Mouse (Mus musculus): ENCODE measurements around the gene Dpp9. TPM values are rescaled to one million over a fixed set of nuclear protein-coding genes. Genes with fewer than 3 reads are reported as not detected.

The Dpp9 gene
- total and polyA plus RNA-seq, 3 experiments, result 13.5 to 37.9 (median 23.0) TPM

DNA sequence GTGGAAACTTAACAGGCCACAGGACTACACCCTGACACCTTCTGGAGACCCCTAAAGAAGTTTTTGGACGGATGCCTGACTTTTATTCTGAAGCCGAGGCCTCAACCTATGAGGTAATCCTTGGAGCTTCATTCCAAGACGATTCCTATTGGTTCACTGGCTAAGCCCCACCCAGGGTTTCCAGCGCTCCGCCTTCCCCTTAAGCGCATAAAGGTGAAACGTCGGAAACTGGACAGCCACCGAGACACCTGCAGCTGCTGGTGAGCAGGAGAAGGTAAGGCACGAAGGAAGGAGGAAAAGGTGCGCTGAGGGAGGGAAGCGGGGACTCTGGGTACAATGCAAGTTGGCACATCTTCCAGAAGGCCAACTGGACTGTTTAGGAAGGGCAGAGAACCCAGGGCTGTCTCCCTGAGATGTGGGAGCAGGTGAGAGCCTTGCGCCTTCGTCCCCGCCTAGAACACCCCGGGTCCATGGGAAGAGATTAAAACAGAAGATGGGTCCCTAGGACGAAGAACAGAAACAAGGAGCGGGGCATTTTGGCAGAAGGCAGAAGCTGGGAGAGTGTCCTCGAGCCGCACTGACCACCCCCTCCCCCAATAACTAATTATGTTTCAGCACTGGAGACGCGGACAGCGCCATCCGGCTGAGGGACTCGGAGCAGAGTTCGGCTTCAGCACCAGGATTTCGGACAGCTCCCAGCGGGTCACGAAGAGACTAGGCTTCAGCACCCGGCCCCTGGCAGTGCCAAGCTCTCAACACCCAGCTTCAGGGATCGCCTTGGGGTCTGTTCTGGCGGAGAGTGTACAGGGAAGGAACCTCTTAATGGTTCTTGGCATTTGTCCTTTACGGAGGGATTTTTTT is 23.1 kb upstream of the Dpp9 start:
- dilution Hi-C loops (cut with MboI; ENCODE audit: extremely low pct_ligation_motif_present, extremely low pct_unique_long_range_greater_than_20kb, low sequenced_read_pairs) (no loop called here), in situ Hi-C loops (cut with MboI; ENCODE audit: low pct_ligation_motif_present, low pct_unique_long_range_greater_than_20kb, low sequenced_read_pairs) (no loop called here)
- H3K27me3 ChIP-seq (replicated peaks), result peaks cover 69% of the 10 kb centered on the region
- TF ChIP-seq MXI1 (IDR thresholded peaks at IDR 0.05; ENCODE audit: low read depth, low read length) (peak; percentile 98), SIN3A (IDR thresholded peaks at IDR 0.05; ENCODE audit: low read length) (peak; percentile 100), TBP (conservative IDR thresholded peaks at IDR 0.05; ENCODE audit: low read depth, low read length) (no peak)
- H3K9me3 ChIP-seq (replicated peaks; ENCODE audit: low read length), result no peaks in the 10 kb centered on the region
- DNase-seq (ENCODE audit: extremely low read depth), result peak; percentile 79
- no peak overlapping the region for H3K4me3 ChIP-seq (replicated peaks in 1 of 3; ENCODE audit: low read depth in 2 of 3, low read length in 2 of 3, poor library complexity in 1 of 3)
- H3K4me2 ChIP-seq (ENCODE audit: insufficient read depth, low read depth, poor library complexity, severe bottlenecking), result no peak overlapping the region
- no peak overlapping the region for H3K9ac ChIP-seq (ENCODE audit: insufficient read depth, low read depth)
- H3K36me3 ChIP-seq (replicated peaks in 1 of 2; ENCODE audit: control insufficient read depth in 1 of 2, insufficient read depth in 1 of 2, low read length in 1 of 2), result no peaks in the 10 kb centered on the region
- no peaks in the 10 kb centered on the region for H3K79me2 ChIP-seq (replicated peaks; ENCODE audit: control insufficient read depth, extremely low read depth, insufficient read depth, poor library complexity, severe bottlenecking)
- peaks cover under 1 to 3% of the 10 kb centered on the region in 2 experiments; a peak in 3 of 4 replicates for H3K4me1 ChIP-seq (ENCODE audit: control insufficient read depth in 1 of 2, insufficient read depth in 2 of 2)
- no peak overlapping the region for H3K27ac ChIP-seq (ENCODE audit: insufficient read depth, low read depth)

DNA sequence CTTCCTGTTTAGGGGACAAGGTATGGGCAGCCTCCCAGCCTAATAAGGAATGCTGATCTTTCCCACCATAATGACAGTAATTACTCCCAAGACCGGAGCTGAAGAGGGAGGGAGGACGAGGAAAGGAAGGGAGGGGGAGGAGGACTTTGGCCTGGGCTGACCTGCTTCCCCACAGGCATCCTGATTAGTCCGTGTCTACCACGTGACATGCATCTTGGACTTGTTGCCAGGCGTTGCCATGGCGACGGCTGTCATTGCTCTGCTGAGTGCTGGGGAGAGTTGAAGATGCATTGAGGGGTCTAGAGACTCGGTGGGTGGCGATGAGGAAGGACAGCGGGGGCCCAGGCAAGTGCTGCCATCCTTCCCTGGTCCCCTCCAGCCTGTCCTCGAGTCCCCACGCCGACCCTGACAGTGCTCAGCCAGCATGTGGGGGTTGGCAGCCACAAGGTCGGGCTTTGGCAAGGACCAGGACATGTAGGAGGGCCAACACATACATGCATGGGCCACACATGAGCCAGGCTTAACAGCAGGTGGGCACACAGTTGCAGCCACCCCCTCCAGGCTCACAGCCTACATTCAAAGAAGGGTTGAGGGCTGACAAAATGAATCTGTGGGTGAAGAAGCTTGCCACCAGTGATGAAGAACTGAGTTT is 15.2 kb upstream of the Dpp9 start:
- no peak overlapping the region for H3K4me3 ChIP-seq (replicated peaks in 1 of 3; ENCODE audit: low read depth in 2 of 3, low read length in 2 of 3, poor library complexity in 1 of 3)
- DNase-seq (ENCODE audit: extremely low read depth), result no peak
- peak overlapping the region; percentile 45; the same call in 1 of the 2 replicates for H3K4me2 ChIP-seq (ENCODE audit: insufficient read depth, low read depth, poor library complexity, severe bottlenecking)
- H3K9ac ChIP-seq (ENCODE audit: insufficient read depth, low read depth), result no peak overlapping the region
- H3K79me2 ChIP-seq (replicated peaks; ENCODE audit: control insufficient read depth, extremely low read depth, insufficient read depth, poor library complexity, severe bottlenecking), result no peaks in the 10 kb centered on the region
- in situ Hi-C loops (cut with MboI; ENCODE audit: low pct_ligation_motif_present, low pct_unique_long_range_greater_than_20kb, low sequenced_read_pairs), result no loop called here
- H3K27ac ChIP-seq (ENCODE audit: insufficient read depth, low read depth), result no peak overlapping the region
- peaks cover 6 to 11% of the 10 kb centered on the region in 2 experiments for H3K4me1 ChIP-seq (ENCODE audit: control insufficient read depth in 1 of 2, insufficient read depth in 2 of 2)
- no peak for TF ChIP-seq JUN (IDR thresholded peaks at IDR 0.05; ENCODE audit: insufficient read depth, low read depth, low read length)
- no peak for TF ChIP-seq CHD1 (IDR thresholded peaks at IDR 0.05; ENCODE audit: low read depth, low read length)
- no peak for TF ChIP-seq JUND (conservative IDR thresholded peaks at IDR 0.05; ENCODE audit: low read depth, low read length)
- TF ChIP-seq TBP (conservative IDR thresholded peaks at IDR 0.05; ENCODE audit: low read depth, low read length), result no peak
- no peak for TF ChIP-seq RCOR1 (conservative IDR thresholded peaks at IDR 0.05; ENCODE audit: low read depth, low read length)
- TF ChIP-seq USF1 (IDR thresholded peaks at IDR 0.05; ENCODE audit: low read depth, low read length), result peak; percentile 66
- TF ChIP-seq USF2 (conservative IDR thresholded peaks at IDR 0.05; ENCODE audit: low read depth, low read length), result peak; percentile 63
- no peak for TF ChIP-seq MAX (IDR thresholded peaks at IDR 0.05; ENCODE audit: low read length)
- no peak for TF ChIP-seq GABPA (IDR thresholded peaks at IDR 0.05; ENCODE audit: insufficient replicate concordance, low read depth, low read length)
- TF ChIP-seq MAZ (IDR thresholded peaks at IDR 0.05; ENCODE audit: low read depth, low read length), result no peak
- TF ChIP-seq MEF2A (IDR thresholded peaks at IDR 0.05; ENCODE audit: borderline replicate concordance, low read depth, low read length), result no peak
- no peak for TF ChIP-seq MYC (IDR thresholded peaks at IDR 0.05; ENCODE audit: low read depth, low read length)
- TF ChIP-seq CHD2 (IDR thresholded peaks at IDR 0.05; ENCODE audit: low read length), result no peak
- TF ChIP-seq MAFK (IDR thresholded peaks at IDR 0.05; ENCODE audit: insufficient replicate concordance, low read length), result no peak
- dilution Hi-C loops (cut with MboI; ENCODE audit: extremely low pct_ligation_motif_present, extremely low pct_unique_long_range_greater_than_20kb, low sequenced_read_pairs), result no loop called here
- no peaks in the 10 kb centered on the region for H3K36me3 ChIP-seq (replicated peaks in 1 of 2; ENCODE audit: control insufficient read depth in 1 of 2, insufficient read depth in 1 of 2, low read length in 1 of 2)
- H3K27me3 ChIP-seq (replicated peaks), result peaks cover 64% of the 10 kb centered on the region
- H3K9me3 ChIP-seq (replicated peaks; ENCODE audit: low read length), result no peaks in the 10 kb centered on the region
